Mouse (Mus musculus) forebrain, embryonic 14.5 days (tissue): ENCODE results near the gene Acadm. TPM values are rescaled to one million over a fixed set of nuclear protein-coding genes. Genes with fewer than 3 reads are reported as not detected.
A peak's percentile ranks its signal among the peaks of the same experiment; 100 is the strongest.

Experiments used
- ATAC-seq: fragments of 200-750 bp; cut with Nextera tagmentation; 2 replicates; pipeline ENCODE4 v1.8.0; 2017; ENCODE audit warnings: mild to moderate bottlenecking, moderate library complexity
- DNase-seq: peaks from one replicate; pipeline ENCODE4 v3.0.0-alpha.2; 2015; ENCODE audit warnings: low spot score
- H3K27ac ChIP-seq: fragments of 300-500 bp; sonication (generic); 2 replicates; pipeline ENCODE4 v1.5.1; 2014; ENCODE audit warnings: low read depth, mild to moderate bottlenecking, control low read depth, low read length, moderate library complexity
- H3K27me3 ChIP-seq: fragments of 300-500 bp; sonication (generic); replicated peaks from 2 replicates; pipeline ENCODE4 v1.6.1; 2014; ENCODE audit warnings: low read length, control low read depth, mixed read lengths; ENCODE audit not compliant: control insufficient read depth, insufficient read depth
- H3K36me3 ChIP-seq: fragments of 300-500 bp; sonication (generic); 2 replicates; pipeline ENCODE4 v1.6.1; 2014; ENCODE audit warnings: low read length, control low read depth; ENCODE audit not compliant: control insufficient read depth, insufficient read depth
- H3K4me1 ChIP-seq: fragments of 300-500 bp; sonication (generic); 2 replicates; pipeline ENCODE4 v1.6.1; 2014; ENCODE audit warnings: antibody characterized with exemption, low read length, control low read depth; ENCODE audit not compliant: control insufficient read depth, insufficient read depth
- H3K4me2 ChIP-seq: fragments of 300-500 bp; sonication (generic); 2 replicates; pipeline ENCODE4 v1.6.1; 2014; ENCODE audit warnings: mild to moderate bottlenecking, control low read depth, low read length
- H3K4me3 ChIP-seq: fragments of 300-500 bp; sonication (generic); 2 replicates; pipeline ENCODE4 v1.5.1; 2014; ENCODE audit warnings: low read depth, low read length, control low read depth
- H3K9ac ChIP-seq: fragments of 300-500 bp; sonication (generic); 2 replicates; pipeline ENCODE4 v1.6.1; 2014; ENCODE audit warnings: mild to moderate bottlenecking, low read length, control low read depth, moderate library complexity
- H3K9me3 ChIP-seq: fragments of 300-500 bp; sonication (generic); replicated peaks from 2 replicates; pipeline ENCODE4 v1.6.1; 2016; ENCODE audit warnings: low read length, control low read depth, mixed read lengths; ENCODE audit not compliant: control insufficient read depth
- WGBS: fragments of 180-500 bp; shearing (Covaris S2); extraction: QIAGEN DNeasy Blood & Tissue Kit; methylation state at CpG from one replicate; pipeline ENCODE4 v1.1.7; 2014; 5-methylcytosine and 5-hydroxymethylcytosine counted together
- polyA plus RNA-seq: library from polyadenylated mRNA; unstranded; fragments of >200 nt; fragmentation: Nextera tagmentation; extraction: Ambion mirVana; gene quantifications from 2 replicates; pipeline ENCODE4 v1.2.1, GENCODE M21; 2014

Acadm gene
- polyA plus RNA-seq, 1 experiment from 2014 or later = 42.1 TPM

DNA sequence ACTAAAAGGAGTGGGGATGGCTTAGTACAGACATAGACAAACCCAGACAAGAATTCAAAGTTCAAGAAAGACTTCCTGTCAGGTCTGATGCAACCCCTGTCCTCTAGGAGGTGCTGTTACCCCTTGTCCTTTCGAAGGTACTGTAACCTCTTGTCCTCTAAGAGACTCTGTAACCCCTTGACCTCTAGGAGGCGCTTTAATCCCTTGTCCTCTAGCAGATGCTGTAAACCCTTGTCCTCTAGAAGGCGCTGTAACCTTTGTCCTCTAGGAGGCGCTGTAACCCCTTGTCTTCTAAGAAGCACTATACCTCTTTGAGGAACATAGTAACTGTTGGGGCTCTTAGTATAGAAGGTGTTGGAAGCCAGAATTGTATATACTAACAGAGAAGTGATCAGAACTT lies 24.1 kb upstream of the Acadm start:
- no peak overlapping the region for H3K9ac ChIP-seq
- H3K27me3 ChIP-seq = no peaks in the 10 kb centered on the region
- ATAC-seq = no peak
- no peak overlapping the region for H3K27ac ChIP-seq
- no peaks in the 10 kb centered on the region for H3K36me3 ChIP-seq
- H3K4me1 ChIP-seq = no peaks in the 10 kb centered on the region
- DNase-seq = peak; percentile 73
- no peak overlapping the region for H3K4me3 ChIP-seq
- no peaks in the 10 kb centered on the region for H3K9me3 ChIP-seq
- WGBS = 39% methylated on average over 4 of the region's 4 CpGs
- no peak overlapping the region for H3K4me2 ChIP-seq

DNA sequence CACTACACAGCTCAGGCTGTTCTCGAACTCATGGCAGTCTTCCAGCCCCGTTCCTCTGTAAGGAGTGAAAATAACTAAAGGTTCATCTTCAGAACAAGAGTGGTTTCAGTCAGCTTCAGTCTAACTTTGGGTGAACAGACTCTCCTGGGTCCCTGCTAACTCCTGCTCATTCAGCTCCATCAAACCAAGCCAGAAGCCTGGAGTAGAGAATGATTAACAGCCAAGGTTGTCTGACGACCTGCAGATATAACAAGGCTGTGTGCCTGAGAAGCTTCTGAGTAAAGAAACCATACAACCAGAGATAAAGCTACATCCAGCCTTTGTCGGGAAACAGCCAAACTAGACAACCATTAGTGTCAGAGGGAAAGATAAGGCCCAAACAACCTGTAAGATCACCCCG lies 23.0 kb upstream of the Acadm start:
- no peaks in the 10 kb centered on the region for H3K27me3 ChIP-seq
- H3K9me3 ChIP-seq = no peaks in the 10 kb centered on the region
- no peak for ATAC-seq
- WGBS = 88% methylated on average over 5 of the region's 5 CpGs
- H3K4me2 ChIP-seq = no peak overlapping the region
- H3K27ac ChIP-seq = no peak overlapping the region
- no peak overlapping the region for H3K4me3 ChIP-seq
- H3K36me3 ChIP-seq = no peaks in the 10 kb centered on the region
- no peak overlapping the region for H3K9ac ChIP-seq
- H3K4me1 ChIP-seq = no peaks in the 10 kb centered on the region
- DNase-seq = no peak

GRCm38 (mm10) chr3:153961632-153962389 lies 17.4 kb upstream of the Acadm start:
- ATAC-seq = no peak

GRCm38 (mm10) chr3:153960884-153961283 lies 16.5 kb upstream of the Acadm start:
- H3K36me3 ChIP-seq = no peaks in the 10 kb centered on the region
- no peaks in the 10 kb centered on the region for H3K4me1 ChIP-seq
- no peaks in the 10 kb centered on the region for H3K9me3 ChIP-seq
- H3K4me3 ChIP-seq = no peak overlapping the region
- H3K27me3 ChIP-seq = no peaks in the 10 kb centered on the region
- no peak overlapping the region for H3K4me2 ChIP-seq
- WGBS = 38% methylated on average over 2 of the region's 2 CpGs
- H3K27ac ChIP-seq = no peak overlapping the region
- H3K9ac ChIP-seq = no peak overlapping the region
- DNase-seq = peak; percentile 30
- ATAC-seq = peak; percentile 9; the same call in 1 of the 2 replicates

More at GRCm38 (mm10) chr3:153961632-153962389, 17.4 kb upstream of the Acadm start:
- Histone ChIP-seq H3K9me3 (no peaks in the 10 kb centered on the region), H3K27ac (no peak overlapping the region), H3K4me1 (no peaks in the 10 kb centered on the region), H3K9ac (no peak overlapping the region), H3K36me3 (no peaks in the 10 kb centered on the region), H3K4me3 (no peak overlapping the region), H3K4me2 (no peak overlapping the region), H3K27me3 (no peaks in the 10 kb centered on the region)
- 72% methylated on average over 6 of the region's 6 CpGs for WGBS
- DNase-seq = peak; percentile 52

GRCm38 (mm10) chr3:153959731-153960207 lies 15.3 kb upstream of the Acadm start:
- Histone ChIP-seq H3K9me3 (no peaks in the 10 kb centered on the region), H3K4me2 (no peak overlapping the region), H3K9ac (no peak overlapping the region), H3K4me3 (no peak overlapping the region), H3K4me1 (no peaks in the 10 kb centered on the region), H3K27ac (no peak overlapping the region), H3K27me3 (no peaks in the 10 kb centered on the region), H3K36me3 (no peaks in the 10 kb centered on the region)
- 88% methylated on average over 9 of the region's 9 CpGs for WGBS
- DNase-seq = no peak
- ATAC-seq = peak; percentile 19

DNA sequence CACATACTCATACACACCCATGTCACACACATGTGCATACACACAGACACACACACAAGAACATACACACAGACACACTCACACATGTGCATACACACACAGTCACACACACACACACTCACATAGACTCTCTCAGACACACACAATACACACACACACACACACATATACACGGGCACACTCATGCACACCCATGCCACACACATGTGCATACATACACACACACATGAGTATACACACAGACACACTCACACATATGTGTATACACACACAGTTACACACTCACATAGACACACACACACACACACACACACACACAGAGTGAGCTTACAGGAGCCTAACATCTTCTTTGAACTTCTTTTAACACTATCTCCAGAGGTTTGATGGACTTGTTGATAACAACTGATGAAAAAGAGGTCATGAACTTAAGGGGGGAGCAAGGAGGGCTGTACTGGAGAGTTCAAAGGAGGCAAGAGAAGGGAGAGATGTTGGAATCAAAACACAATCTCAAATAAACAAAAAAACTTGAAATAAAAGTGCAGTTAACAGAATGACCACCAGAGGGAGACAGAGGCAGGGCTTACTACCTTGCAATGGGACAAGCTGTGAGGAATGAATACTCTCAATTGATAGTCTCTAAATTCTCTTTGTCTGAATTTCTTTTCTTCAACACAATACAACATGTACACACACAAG lies 14.8 kb upstream of the Acadm start:
- Histone ChIP-seq H3K36me3 (no peaks in the 10 kb centered on the region), H3K9me3 (no peaks in the 10 kb centered on the region), H3K4me3 (no peak overlapping the region), H3K4me2 (no peak overlapping the region), H3K9ac (no peak overlapping the region), H3K27ac (no peak overlapping the region), H3K27me3 (no peaks in the 10 kb centered on the region), H3K4me1 (no peaks in the 10 kb centered on the region)
- DNase-seq = peak; percentile 78
- ATAC-seq = peak; percentile 62
- WGBS = 100% methylated on average over 1 of the region's 1 CpGs

GRCm38 (mm10) chr3:153957916-153958315 lies 13.5 kb upstream of the Acadm start:
- H3K9me3 ChIP-seq = no peaks in the 10 kb centered on the region
- H3K27me3 ChIP-seq = no peaks in the 10 kb centered on the region
- DNase-seq (no peak), ATAC-seq (no peak)
- H3K9ac ChIP-seq = no peak overlapping the region
- H3K4me2 ChIP-seq = no peak overlapping the region
- H3K4me3 ChIP-seq = no peak overlapping the region
- H3K4me1 ChIP-seq = no peaks in the 10 kb centered on the region
- 91% methylated on average over 5 of the region's 5 CpGs for WGBS
- no peak overlapping the region for H3K27ac ChIP-seq
- no peaks in the 10 kb centered on the region for H3K36me3 ChIP-seq

- Histone ChIP-seq H3K9me3 (no peaks in the 10 kb centered on the region), H3K9ac (no peak overlapping the region), H3K4me1 (peaks cover 7% of the 10 kb centered on the region), H3K4me2 (no peak overlapping the region), H3K27me3 (no peaks in the 10 kb centered on the region), H3K27ac (no peak overlapping the region), H3K36me3 (no peaks in the 10 kb centered on the region), H3K4me3 (no peak overlapping the region)
- 80% methylated on average over 2 of the region's 2 CpGs for WGBS
- DNase-seq (no peak), ATAC-seq (no peak)
Observed at GRCm38 (mm10) chr3:153948176-153948575, 3.7 kb upstream of the Acadm start.

DNA sequence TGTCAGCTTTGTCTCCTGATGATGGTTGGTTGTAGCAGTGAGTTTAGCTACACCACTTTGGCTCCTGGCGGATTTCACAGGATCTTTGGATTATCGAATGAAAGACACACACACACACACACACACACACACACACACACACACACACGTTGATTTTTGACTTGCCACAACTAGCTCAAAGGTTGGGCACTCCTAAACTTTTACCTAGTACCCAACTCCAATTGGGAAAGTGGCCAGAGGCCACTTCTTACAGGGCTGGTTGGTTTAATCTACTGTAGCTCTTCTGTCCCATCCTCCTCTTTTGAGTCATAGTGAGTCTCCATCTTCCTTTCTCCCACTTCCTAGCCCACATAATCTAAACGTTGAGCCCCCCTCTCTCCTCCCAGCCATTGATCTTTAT lies 2.8 kb upstream of the Acadm start:
- DNase-seq (no peak), ATAC-seq (no peak)
- WGBS = 70% methylated on average over 4 of the region's 4 CpGs
- no peak overlapping the region for H3K4me2 ChIP-seq
- H3K27ac ChIP-seq = no peak overlapping the region
- peaks cover 12% of the 10 kb centered on the region for H3K4me1 ChIP-seq
- H3K27me3 ChIP-seq = no peaks in the 10 kb centered on the region
- H3K9ac ChIP-seq = no peak overlapping the region
- no peaks in the 10 kb centered on the region for H3K36me3 ChIP-seq
- no peak overlapping the region for H3K4me3 ChIP-seq
- no peaks in the 10 kb centered on the region for H3K9me3 ChIP-seq
